Mouse (Mus musculus) ES-E14 (cell line): ENCODE data around the gene Tmcc1.

Experiments
- MAFK ChIP-seq: IDR thresholded peaks from 2 replicates; pipeline ENCODE4 v1.6.1; 2014; ENCODE audit warnings: mild to moderate bottlenecking, low read depth, low read length, inconsistent platforms; ENCODE audit not compliant: insufficient read depth
- ZC3H11A ChIP-seq: IDR thresholded peaks from 2 replicates; pipeline ENCODE4 v1.6.1; 2012; ENCODE audit warnings: low read depth, mild to moderate bottlenecking, inconsistent platforms, low read length, borderline replicate concordance
- ZNF384 ChIP-seq: IDR thresholded peaks from 2 replicates; pipeline ENCODE4 v1.6.1; 2012; ENCODE audit warnings: low read depth, low read length, inconsistent platforms

- no peak for TF ChIP-seq MAFK
- TF ChIP-seq ZC3H11A: no peak
- no peak for TF ChIP-seq ZNF384
Observed at GRCm38 (mm10) chr6:116199682-116200081, 6.4 kb upstream of the Tmcc1 start.
